Mouse (Mus musculus): ENCODE data around the gene Snx22.

- TF ChIP-seq EP300 (IDR thresholded peaks at IDR 0.05; ENCODE audit: low read depth) = no peak
- TF ChIP-seq CTCF (IDR thresholded peaks at IDR 0.05; ENCODE audit: low read depth) = no peak
These were observed 18.0 kb downstream of the Snx22 start for GRCm38 (mm10) chr9:66051493-66051892.

All from heart, postnatal 0 days (tissue).